Mouse (Mus musculus): ENCODE measurements at regions not wholly inside any gene's neighbourhood (a gene's known extent, or its start where the extent isn't known, plus 50 kb on each side); places are given as distances from the start of the nearest gene placed in this dataset.

DNA sequence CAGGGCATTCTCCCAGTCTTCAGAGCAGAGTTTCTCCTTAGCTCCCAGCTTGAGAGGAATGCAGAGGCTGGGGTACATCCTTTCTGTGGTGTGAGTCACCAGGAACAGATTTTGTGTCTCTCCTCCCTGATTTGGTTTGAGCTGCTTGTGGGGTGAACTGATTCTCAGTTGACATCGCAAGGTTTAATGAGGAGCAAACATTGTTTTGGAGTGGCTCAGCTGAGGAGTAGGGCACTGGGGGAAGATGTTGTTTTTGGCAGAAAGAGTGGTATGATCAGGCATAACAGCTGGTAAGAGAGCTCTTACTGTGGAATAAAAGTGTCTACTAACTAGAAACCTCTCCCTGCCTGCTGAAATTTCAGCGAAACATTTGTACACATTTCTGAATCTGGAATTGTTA, 519.4 kb upstream of the Fam241a start:
- no peak for DNase-seq (ENCODE audit: low spot score)

DNA sequence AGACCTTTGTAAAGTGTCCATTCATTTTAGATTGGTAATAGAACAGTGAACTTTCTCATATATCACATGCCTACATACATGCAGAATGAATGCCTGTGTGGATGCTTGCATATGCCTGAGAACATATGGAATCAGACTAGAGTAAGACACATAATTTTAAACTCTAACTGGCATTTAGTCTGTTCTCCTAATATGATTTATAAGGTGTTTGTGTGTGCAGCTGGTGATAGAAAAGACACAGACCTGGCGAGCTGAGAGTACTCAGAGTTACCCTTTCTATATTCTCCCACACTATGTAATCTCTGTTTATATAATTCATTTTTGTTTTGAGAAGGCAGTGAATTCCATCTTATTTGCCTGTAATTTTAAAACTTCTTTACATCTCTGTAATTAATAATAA, 517.4 kb upstream of the Fam241a start:
- no peak for DNase-seq (ENCODE audit: low spot score)

DNA sequence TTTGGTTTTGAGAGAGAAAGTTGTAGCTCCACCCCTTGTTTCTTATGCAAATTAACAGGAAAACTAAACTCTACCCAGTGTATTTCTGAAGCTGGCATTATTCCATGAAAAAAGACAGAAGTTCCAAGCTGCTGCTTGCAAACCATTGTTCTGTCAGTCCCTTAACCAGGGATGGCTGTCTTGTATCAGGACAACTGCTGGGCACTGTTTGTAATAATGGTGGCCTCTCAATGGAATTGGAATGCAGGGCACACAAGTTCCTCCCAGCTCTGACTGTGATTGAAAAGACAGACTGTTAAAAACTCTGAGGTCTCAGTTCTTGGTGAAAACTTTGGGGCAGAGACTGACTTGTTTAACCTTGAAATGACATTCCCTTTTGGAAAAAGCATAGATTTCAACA, 516.0 kb upstream of the Fam241a start:
- DNase-seq (ENCODE audit: low spot score), result no peak

DNA sequence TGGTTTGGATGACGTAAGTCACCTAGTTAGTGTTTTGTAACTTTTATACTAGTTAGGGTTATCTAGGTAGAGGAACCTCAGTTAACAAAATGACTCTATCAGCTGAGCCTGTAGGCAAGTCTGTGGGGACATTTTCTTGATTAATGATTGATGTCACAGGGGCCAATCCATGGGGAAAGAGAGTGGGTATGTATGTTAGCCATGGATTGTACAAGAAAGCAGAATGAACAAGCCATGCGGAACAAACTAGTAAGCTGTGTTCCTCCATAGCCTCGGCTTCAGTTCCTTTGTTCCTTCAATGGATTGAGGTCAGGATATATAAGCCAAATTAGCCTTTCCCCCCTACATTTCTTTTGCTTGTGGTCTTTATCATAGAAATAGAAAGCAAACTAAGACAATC, 498.7 kb upstream of the Fam241a start:
- no peak for DNase-seq (ENCODE audit: low spot score)

DNA sequence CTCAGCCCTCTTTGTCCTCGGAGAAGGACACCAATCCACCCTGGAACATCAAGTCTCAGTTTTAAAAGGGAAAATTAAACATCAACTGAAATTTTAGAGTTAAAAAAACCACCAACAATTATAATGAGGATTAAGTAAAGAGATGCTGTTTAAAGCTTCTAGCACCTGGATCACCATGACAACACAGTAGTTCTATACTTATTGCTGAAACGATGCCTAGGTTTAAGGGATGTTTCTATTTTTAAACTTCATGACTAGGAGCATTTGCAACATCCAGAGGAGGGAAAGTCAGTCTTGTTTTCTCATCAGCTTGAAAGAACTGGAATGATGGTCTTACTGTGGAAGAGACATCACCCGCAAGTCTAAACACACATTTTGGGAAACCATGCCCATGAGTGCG, 484.5 kb upstream of the Fam241a start:
- DNase-seq (ENCODE audit: low spot score), result no peak

DNA sequence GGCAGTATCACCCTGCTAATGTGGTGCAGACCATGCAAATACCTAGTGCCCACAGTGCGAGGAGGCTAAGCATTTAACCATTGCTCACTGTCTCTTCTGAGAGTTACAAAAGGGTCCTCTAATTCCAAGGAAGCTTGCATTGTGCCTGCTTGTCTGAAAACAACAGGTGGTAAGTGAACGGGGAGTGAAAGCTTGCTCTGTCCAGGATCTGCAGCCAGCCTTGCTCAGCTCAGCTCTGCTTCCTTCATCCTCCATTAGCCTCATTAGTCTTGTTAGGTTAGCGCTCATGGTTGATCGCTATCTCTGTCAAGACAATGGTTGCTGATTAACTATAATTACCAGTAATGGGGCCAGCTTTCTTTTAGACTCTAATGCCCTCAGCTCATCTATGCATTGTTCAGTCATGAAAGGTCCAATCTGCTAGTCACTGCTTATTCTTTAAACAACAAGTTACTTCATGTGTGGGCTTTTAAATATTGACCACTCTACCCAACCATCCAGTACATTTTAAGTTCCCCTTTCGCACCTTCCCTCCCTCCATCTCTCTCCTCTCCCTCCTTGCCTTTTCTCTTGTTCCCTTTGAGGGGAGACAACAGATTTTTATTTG, 473.5 kb upstream of the Fam241a start:
- DNase-seq (ENCODE audit: low spot score), result no peak

DNA sequence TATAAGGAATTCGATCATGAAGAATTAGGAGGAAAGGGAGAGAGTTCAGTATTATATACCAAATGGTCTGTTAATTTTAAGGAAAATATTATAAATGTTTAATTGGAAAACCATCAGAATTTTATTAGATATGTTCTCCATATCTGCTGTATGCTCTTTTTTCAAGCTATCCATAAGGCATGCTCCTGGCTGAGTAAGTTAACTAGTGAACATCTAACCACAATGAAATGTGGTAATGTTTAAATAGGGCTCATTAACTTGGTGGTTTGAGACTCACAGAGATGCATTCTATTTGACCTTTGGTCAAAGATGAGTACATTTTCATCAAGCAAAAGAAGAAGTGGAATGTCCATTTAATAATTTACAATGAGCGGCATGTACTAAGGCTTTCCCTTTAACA, 466.2 kb upstream of the Fam241a start:
- no peak for DNase-seq (ENCODE audit: low spot score)

DNA sequence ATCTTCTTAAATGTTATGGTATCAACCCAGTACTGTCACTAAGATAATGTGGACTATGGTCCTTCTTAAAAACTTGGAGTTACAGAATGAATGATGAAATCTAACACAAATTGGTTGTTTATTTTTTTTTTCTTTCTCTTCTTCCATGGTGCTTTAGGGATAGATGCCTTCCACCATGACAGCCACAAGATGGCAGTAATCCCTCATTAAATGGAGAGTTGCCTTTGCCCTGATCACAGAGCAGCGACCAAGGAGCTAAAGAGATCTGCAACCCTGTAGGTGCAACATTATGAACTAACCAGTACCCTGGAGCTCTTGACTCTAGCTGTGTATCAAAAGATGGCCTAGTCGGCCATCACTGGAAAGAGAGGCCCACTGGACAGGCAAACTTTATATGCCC, 453.0 kb upstream of the Fam241a start:
- DNase-seq (ENCODE audit: low spot score), result peak; percentile 48

DNA sequence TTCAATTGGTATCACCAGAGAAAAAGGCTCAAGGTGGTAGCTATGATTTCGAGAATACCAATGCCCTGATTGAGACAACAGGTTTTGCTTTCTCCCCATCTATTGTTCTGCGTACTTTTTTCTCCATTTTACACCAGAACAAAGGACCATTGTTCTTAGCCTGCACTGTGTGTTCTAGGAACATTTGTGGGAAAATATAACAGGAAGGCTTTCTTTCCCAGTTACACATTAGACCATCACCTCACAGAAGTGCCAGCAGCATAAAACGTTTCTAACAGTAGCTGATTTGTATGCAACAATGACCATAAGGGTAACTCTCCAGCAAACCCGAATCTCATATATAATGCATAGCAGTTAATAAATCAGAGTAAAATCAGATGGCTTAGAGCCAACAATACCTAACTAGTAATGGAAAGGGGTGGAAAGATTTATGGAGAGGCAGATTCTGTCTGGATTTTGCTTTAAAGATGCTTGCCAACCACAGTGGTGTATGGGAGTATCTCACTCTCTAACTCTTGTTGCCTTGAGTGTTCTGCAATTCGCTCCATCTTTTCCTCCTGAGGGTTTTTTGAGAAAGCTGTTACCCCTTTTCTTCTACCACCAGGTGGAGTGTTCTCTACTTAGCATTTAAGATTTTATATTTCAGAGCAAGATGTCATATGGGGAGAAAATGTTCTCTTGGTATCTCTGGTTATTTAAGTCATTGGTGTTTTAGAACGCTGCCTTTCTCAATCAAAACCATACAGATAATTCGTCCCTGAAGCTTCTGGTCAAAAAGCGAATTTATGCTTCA, 451.9 kb upstream of the Fam241a start:
- DNase-seq (ENCODE audit: low spot score), result no peak

DNA sequence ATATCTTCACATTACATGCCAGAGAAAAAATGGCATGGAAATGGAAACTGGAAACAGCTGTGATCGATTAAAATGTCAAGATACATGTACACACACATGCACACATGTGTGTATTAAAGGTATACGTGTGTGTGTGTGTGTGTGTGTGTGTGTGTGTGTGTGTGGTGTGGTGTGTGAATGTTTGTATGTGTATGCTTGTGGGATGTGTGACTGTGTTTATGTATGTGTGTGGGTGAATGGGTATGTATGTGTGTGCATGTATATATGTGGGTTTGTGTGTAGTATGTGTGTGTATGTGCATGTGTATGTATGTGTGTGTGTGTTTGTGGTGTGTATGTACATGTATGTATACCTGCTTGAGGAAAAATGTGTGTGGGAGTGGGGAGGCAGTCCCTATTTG, 441.4 kb upstream of the Fam241a start:
- no peak for DNase-seq (ENCODE audit: low spot score)

DNA sequence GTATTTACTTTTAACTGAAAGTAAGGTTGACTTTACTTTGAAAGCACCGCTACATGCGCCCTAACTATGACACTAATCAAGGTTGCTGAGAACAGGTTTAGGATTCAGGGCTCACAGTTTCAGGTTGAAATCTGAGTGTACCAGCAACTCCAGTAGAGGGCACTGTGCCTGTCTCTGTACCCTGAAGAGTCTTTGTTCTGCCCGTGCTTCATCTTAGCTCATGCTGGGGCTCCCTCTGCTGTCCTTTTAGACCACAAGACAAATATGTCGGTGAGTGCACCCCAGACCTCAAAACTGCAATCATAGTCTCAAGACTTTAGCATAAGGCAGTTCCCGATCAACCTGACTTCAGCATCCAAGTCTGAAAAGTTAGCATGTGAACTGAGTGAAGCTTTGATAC, 440.9 kb upstream of the Fam241a start:
- peak; percentile 35 for DNase-seq (ENCODE audit: low spot score)

DNA sequence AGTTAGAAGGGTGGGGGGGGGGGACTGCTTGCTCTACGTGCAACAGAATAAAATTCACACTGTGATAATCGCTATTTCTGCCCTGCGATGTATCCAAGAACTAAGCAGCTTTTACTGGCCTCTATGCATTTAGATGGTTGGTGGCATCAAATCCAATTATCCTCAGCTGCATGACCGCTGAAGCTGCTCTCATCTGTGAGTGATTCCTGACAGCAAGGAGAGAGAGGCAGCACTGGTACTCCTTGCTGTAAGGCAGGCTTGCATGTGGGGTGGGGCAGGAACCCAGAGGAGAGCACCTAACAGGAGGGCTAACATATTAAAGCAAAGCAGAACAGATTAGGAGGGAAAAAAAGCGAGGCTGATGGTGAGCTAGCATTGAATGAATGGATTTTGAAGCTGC, 431.6 kb upstream of the Fam241a start:
- no peak for DNase-seq (ENCODE audit: low spot score)

DNA sequence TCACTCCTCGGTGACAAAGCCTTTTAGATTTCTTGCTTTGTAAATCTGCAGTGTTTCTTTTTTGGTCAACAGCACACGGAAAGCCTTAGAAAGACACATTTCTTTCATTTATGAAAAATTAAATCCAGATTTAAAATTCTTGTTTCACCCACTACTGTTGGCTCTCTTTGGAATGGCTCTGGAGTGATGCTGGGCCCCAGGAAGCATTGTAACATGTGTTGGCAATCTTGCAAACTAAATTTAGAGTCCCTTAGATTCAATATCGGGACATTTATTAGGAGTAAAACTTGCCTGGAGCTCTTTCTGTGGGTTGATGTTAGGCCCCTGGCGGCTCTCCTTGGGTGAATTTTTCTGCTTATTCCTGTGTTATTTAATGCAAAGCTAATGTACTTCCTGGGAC, 405.2 kb upstream of the Fam241a start:
- no peak for DNase-seq (ENCODE audit: low spot score)

DNA sequence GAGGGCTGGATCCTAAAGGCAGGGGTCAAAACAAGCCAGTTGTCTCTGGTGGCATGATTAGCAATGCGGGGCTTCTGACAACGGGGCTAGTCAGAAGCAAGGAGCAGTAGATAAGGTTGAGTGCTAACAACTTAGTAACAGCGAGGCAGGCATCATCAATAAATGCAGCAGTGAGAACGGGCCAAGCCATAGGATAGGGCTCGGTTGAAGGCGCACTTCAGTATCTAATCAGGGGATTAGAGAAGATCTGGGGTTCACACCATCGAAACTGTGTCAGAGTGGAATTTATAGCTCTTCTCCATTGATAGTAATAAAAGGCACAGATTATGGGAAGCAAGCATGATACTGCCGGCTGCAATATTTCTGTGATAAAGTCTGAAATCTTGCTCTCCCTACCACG, 402.0 kb upstream of the Fam241a start:
- DNase-seq (ENCODE audit: low spot score), result no peak

DNA sequence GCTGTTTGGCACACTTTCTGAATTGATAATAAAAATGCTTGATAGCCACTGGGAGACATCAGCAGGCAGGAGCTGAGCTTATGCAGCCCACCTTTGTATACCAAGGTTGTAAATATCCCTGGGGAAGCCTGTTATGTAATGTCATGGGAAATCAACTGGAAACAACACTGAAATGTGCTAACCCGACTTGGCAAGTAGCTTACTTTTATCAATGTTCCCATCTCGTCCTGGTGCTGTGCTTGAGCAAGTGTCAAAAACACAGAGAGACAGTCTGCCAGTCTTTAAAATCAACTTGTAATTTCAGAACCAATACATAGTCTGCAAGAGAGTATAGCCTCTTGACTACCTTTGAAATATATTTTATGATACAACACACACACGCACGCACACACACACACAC, 391.7 kb upstream of the Fam241a start:
- no peak for DNase-seq (ENCODE audit: low spot score)

DNA sequence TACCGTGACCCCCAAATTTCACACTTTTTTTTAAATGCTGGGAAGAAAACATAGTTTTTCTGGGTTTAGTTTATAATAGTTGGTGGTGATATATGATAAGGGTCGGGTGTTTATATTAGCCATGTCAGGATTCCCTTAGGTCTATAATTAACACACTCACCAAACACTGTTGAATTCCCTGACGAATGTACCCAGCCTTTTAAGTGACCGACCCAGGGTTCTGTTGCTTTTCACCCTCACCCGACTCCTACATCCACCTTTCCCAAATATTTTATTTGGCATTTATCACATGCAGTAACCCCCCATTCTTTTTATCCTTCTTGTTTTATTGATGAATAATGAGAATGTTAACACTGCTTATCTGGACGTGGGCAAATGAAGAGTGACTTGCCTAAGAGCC, 389.1 kb upstream of the Fam241a start:
- DNase-seq (ENCODE audit: low spot score), result no peak

DNA sequence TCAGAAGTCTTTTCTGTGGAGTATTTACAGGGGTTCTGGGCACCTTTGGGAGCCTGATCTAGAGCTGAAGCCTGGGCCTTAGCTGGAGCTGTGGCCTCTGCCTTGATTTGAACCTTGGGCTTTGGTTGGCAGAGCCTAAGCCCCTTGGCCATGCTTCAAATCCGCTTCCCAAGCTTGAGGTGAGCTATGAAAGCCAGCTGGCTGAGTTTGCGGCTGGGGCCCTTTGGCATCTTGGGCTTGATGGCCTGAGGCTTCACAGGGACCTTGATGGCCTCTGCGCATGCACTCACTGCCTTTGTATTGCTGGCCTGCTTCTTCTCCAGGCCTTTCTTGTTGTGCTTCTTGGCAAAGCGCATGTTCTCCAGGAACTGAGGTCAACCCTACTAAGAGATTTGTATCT, 384.5 kb upstream of the Fam241a start:
- DNase-seq (ENCODE audit: low spot score), result no peak

DNA sequence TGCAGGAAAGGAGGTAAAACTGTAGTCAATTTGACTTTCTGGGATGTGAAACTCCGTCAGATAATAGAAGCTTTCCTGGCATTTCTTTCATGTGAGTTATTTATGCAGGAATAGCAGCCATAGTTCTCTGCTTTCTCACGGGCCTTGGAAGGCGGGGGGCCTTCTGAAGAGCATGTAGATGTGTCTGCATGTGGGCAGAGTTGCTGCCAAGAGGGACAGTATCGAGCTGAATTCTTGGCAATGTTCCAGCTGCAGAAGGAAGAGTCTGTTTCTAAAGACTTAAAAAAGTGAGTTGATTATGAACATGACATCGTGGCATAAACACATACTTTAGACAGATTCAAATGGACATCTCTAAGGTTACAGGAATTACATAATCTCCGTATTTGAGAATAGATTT, 374.5 kb upstream of the Fam241a start:
- no peak for DNase-seq (ENCODE audit: low spot score)

DNA sequence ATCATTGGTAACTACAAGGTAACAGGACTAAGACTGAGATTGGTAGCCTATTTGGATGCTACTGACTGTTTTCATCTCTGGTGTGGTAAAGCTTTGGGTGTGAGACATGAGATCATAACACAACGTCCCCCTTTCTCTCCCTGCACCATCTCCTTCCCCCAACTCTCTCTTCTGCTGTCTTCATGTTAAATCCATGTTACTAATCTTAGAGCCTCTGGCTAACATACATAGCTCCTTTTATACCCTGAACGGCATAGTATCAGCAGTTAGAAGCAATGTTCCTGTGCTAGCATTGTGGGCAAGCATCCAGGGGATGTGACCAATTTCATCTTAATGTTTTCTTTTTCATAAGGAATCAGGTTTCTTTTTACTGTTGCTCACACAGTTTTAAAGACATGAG, 365.1 kb upstream of the Fam241a start:
- no peak for DNase-seq (ENCODE audit: low spot score)

DNA sequence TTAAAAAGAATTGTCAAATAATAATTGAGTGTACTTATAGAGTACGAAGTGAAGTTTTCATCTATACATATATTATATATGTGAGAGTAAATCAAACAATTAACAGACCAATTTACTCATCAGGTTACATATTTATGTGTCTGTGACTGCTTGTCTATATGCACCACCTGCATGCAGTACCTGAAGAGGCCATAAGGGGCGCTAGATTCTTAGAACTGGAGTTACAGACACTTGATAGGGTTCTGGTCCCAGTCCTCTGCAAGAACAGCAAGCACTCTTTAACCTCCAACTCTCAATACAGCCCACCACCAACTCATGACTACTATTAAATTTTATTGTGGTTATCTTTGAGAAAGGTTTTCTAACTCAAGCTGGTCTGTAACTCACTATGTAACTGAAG, 351.7 kb upstream of the Fam241a start:
- no peak for DNase-seq (ENCODE audit: low spot score)

DNA sequence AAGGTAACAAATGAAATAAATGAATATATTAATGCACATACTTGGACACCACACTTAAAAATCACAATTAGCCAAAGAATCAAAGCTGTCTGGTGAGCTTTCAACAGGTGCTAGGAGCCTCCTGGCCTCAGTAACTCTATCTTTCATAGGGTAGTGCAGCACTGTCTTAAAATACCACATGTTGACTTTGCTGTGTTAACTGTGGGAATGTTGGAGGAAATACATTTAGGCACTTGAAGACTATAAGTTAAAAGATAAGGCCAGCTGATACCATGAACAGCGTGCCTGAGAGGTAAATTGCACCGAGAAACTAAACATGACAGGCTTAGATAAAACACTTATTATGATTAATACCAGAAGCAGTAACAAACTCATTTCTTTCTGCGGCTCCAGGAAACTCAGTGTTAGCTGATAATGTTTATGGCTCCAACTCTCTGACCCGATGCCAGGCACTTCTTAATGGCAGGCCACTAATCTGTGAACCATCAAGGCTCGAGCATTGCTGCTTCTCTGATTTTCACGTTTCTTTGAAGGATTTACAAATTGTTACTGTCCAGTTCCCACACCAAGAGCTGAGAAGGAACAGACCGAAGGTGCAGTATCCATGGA, 343.8 kb upstream of the Fam241a start:
- no peak for DNase-seq (ENCODE audit: low spot score)

DNA sequence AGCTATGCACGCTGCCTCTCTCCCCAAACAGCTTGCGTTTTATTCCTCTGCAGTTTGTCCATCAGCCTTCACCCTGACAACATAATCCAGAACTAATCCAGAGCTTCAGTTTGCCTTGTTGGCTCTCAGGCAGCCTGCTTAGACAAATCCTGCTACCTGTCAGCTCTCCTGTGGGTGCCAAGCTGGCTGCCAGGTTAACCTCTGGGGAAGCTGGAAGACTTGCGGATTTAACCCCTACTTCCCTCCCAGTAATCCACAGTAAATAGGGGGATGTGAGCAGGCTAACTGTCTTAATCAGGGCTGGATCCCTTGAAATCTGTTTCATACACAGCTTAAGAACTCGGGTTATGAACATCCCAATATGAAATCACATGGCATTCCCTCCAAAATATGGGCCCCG, 334.3 kb upstream of the Fam241a start:
- no peak for DNase-seq (ENCODE audit: low spot score)

DNA sequence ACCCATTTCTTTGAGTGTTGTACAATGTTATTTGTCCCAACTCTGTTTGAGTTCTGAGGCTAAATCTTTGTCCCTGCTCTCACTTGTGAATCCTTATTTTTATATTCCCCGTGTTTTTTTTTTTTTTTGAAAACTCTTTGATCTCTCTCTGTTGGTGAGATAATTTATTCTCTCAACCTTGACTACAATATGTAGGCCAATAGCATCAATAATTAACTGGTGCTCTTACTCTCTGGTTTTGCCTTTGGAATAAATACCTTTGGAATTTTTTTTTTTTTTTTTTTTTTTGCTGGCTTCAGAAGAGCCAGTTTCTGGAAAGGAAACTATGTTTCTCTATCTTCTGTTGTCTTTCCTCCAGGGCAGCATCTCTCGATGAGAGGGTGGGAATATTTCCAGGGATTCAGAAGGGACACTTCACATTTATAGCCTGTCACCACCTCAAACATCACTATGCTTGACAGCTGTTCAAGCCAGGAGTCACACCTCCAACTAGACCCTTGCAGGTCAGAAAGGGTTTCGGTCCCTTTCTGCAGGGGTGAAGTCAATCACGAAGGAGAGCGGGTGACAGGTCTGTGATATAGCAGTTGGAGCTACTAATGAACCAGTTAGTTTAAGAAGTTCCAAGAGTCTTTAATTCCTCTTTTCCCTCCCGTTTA, 330.9 kb upstream of the Fam241a start:
- no peak for DNase-seq (ENCODE audit: low spot score)

Measured in adipocyte (in vitro differentiated cells).